Mouse (Mus musculus) midbrain, postnatal 0 days (tissue): ENCODE results near the gene Rcan3. TPM values are rescaled to one million over a fixed set of nuclear protein-coding genes. Genes with fewer than 3 reads are reported as not detected.
A peak's percentile ranks its signal among the peaks of the same experiment; 100 is the strongest.

Experiments used
- ATAC-seq: fragments of 200-750 bp; cut with Nextera tagmentation; 2 replicates; pipeline ENCODE4 v1.8.0; 2017; ENCODE audit warnings: moderate number of reproducible peaks, mild to moderate bottlenecking, moderate TSS enrichment, moderate library complexity; ENCODE audit not compliant: low FRiP score
- DNase-seq: peaks from one replicate; pipeline ENCODE4 v3.0.0-alpha.2; 2015; ENCODE audit warnings: low spot score
- H3K27ac ChIP-seq: fragments of 300-500 bp; sonication (generic); 2 replicates; pipeline ENCODE4 v1.5.1; 2014; ENCODE audit warnings: low read depth, mild to moderate bottlenecking, low read length, mixed read lengths
- H3K27me3 ChIP-seq: fragments of 300-500 bp; sonication (generic); 2 replicates; pipeline ENCODE4 v1.6.1; 2014; ENCODE audit warnings: low read length, control low read depth, mixed read lengths; ENCODE audit not compliant: insufficient read depth
- H3K36me3 ChIP-seq: fragments of 300-500 bp; sonication (generic); 2 replicates; pipeline ENCODE4 v1.6.1; 2014; ENCODE audit warnings: low read length, control low read depth, mixed read lengths; ENCODE audit not compliant: insufficient read depth
- H3K4me1 ChIP-seq: fragments of 300-500 bp; sonication (generic); 2 replicates; pipeline ENCODE4 v1.6.1; 2014; ENCODE audit warnings: mild to moderate bottlenecking, control low read depth, antibody characterized with exemption, low read length, mixed read lengths; ENCODE audit not compliant: insufficient read depth
- H3K4me2 ChIP-seq: fragments of 300-500 bp; sonication (generic); 2 replicates; pipeline ENCODE4 v1.6.1; 2014; ENCODE audit warnings: low read depth, mild to moderate bottlenecking, low read length, mixed read lengths; ENCODE audit not compliant: poor library complexity, severe bottlenecking
- H3K4me3 ChIP-seq: fragments of 300-500 bp; sonication (generic); 2 replicates; pipeline ENCODE4 v1.5.1; 2014; ENCODE audit warnings: low read depth, mild to moderate bottlenecking, low read length, moderate library complexity
- H3K9ac ChIP-seq: fragments of 300-500 bp; sonication (generic); replicated peaks from 2 replicates; pipeline ENCODE4 v1.6.1; 2014; ENCODE audit warnings: mild to moderate bottlenecking, low read length, moderate library complexity, mixed read lengths; ENCODE audit not compliant: poor library complexity, severe bottlenecking
- H3K9me3 ChIP-seq: fragments of 300-500 bp; sonication (generic); 2 replicates; pipeline ENCODE4 v1.6.1; 2016; ENCODE audit warnings: low read length, control low read depth
- CTCF ChIP-seq: IDR thresholded peaks from 2 replicates; pipeline ENCODE4 v1.5.1; 2016; ENCODE audit warnings: antibody characterized with exemption, mild to moderate bottlenecking
- WGBS: fragments of 180-500 bp; shearing (Covaris S2); extraction: QIAGEN DNeasy Blood & Tissue Kit; methylation state at CpG from one replicate; pipeline ENCODE4 v1.1.7; 2014; 5-methylcytosine and 5-hydroxymethylcytosine counted together
- polyA plus RNA-seq: library from polyadenylated mRNA; unstranded; fragments of >200 nt; fragmentation: Nextera tagmentation; extraction: Ambion mirVana; gene quantifications from 2 replicates; pipeline ENCODE4 v1.2.1, GENCODE M21; 2015
- total RNA-seq: library from RNA; depleted of rRNA; stranded (reverse); fragments of >200 nt; gene quantifications from 2 replicates; pipeline ENCODE4 v1.2.3, GENCODE M21; 2014; rRNA removed

Rcan3 gene
- 89.6 and 113 TPM in 2 replicates for total RNA-seq
- 61.6 and 67.7 TPM in 2 replicates for polyA plus RNA-seq

GRCm38 (mm10) chr4:135433443-135434394 is at the start of gene Rcan3:
Gene Rcan3, minus strand, starts transcription at chr4:135433853.
- WGBS: under 1% methylated on average over 73 of the region's 79 CpGs

DNA sequence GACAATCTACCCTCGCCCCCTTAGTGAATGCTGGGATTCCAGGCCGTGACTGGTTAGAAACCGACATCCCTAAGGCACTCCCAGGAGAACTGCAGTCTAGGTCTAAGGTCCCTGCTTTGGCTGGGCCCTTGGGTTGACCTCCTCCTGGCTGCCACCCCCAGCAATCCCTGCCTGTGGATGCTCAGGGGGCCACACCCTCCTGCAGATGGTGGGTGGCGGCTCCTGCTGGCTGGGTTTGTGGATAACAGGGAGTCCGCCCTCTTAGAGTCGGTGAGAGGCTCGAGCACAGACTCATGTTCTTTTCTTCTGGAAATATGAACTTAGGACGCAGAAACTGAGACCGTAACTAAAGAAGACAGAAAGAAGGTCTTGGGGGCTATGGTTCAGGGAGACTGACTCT is 46.7 kb upstream of the Rcan3 start:
- H3K27ac ChIP-seq: no peak overlapping the region
- no peak overlapping the region for H3K4me2 ChIP-seq
- H3K36me3 ChIP-seq: peaks cover 43% of the 10 kb centered on the region
- H3K27me3 ChIP-seq: no peaks in the 10 kb centered on the region
- no peak for DNase-seq
- H3K9me3 ChIP-seq: no peaks in the 10 kb centered on the region
- no peaks in the 10 kb centered on the region for H3K4me1 ChIP-seq
- 0 out of 2 replicates have a peak, but pooled peaks have one; percentile 4 for TF ChIP-seq CTCF
- 81% methylated on average over 9 of the region's 9 CpGs for WGBS
- ATAC-seq: no peak
- H3K4me3 ChIP-seq: no peak overlapping the region
- H3K9ac ChIP-seq: no peak overlapping the region

More at GRCm38 (mm10) chr4:135433443-135434394, at the start of gene Rcan3:
- peak; percentile 33 for TF ChIP-seq CTCF
- H3K36me3 ChIP-seq: no peaks in the 10 kb centered on the region
- ATAC-seq: peak; percentile 87
- H3K27ac ChIP-seq: peak within 1 kb of the TSS; percentile 76
- peak within 1 kb of the TSS; percentile 93 for H3K9ac ChIP-seq
- H3K27me3 ChIP-seq: no peaks in the 10 kb centered on the region
- H3K4me1 ChIP-seq: no peaks in the 10 kb centered on the region
- H3K9me3 ChIP-seq: no peaks in the 10 kb centered on the region
- peak; percentile 86 for DNase-seq
- peak within 1 kb of the TSS; percentile 79 for H3K4me2 ChIP-seq
- peak within 1 kb of the TSS; percentile 79 for H3K4me3 ChIP-seq

GRCm38 (mm10) chr4:135477851-135478250 is 44.2 kb upstream of the Rcan3 start:
- 85% methylated on average over 10 of the region's 10 CpGs for WGBS
- Histone ChIP-seq H3K27ac (no peak overlapping the region), H3K9ac (no peak overlapping the region), H3K4me2 (no peak overlapping the region), H3K4me1 (no peaks in the 10 kb centered on the region), H3K9me3 (no peaks in the 10 kb centered on the region), H3K4me3 (no peak overlapping the region), H3K27me3 (no peaks in the 10 kb centered on the region), H3K36me3 (peaks cover 52% of the 10 kb centered on the region)
- ATAC-seq: no peak
- no peak for TF ChIP-seq CTCF
- no peak for DNase-seq

DNA sequence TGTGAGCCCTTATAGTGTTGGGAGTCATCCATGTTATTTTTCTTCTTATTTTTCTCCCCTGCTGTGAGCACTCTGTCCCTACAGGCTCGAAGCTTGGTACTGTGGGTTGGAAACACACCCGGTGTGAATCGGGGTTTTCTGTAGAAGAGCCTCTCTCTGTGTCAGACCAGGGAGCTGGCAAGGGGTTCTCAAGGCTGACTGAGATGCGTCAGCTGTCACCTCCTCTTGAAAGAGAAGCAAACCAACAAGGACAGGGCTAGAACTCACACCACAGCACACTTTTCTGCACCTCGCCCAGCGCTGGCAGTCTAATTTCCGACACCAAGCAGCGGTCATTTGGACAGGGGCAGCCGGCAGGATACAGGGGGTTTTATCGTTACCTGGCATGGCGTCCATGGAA is 29.8 kb upstream of the Rcan3 start:
- Histone ChIP-seq H3K4me3 (no peak overlapping the region), H3K4me1 (no peaks in the 10 kb centered on the region), H3K27me3 (no peaks in the 10 kb centered on the region), H3K9ac (no peak overlapping the region), H3K4me2 (no peak overlapping the region), H3K36me3 (peaks cover 46% of the 10 kb centered on the region), H3K9me3 (no peaks in the 10 kb centered on the region), H3K27ac (no peak overlapping the region)
- ATAC-seq (no peak), DNase-seq (no peak)
- 91% methylated on average over 11 of the region's 11 CpGs for WGBS
- no peak for TF ChIP-seq CTCF

- Histone ChIP-seq H3K27ac (no peak overlapping the region), H3K4me2 (no peak overlapping the region), H3K4me1 (no peaks in the 10 kb centered on the region), H3K9ac (no peak overlapping the region), H3K36me3 (peaks cover 6% of the 10 kb centered on the region; the same call in 1 of the 2 replicates), H3K9me3 (no peaks in the 10 kb centered on the region), H3K27me3 (no peaks in the 10 kb centered on the region), H3K4me3 (no peak overlapping the region)
- ATAC-seq (no peak), DNase-seq (no peak)
- no peak for TF ChIP-seq CTCF
- 84% methylated on average over 12 of the region's 12 CpGs for WGBS
Measured at GRCm38 (mm10) chr4:135453572-135453971, 19.9 kb upstream of the Rcan3 start.

DNA sequence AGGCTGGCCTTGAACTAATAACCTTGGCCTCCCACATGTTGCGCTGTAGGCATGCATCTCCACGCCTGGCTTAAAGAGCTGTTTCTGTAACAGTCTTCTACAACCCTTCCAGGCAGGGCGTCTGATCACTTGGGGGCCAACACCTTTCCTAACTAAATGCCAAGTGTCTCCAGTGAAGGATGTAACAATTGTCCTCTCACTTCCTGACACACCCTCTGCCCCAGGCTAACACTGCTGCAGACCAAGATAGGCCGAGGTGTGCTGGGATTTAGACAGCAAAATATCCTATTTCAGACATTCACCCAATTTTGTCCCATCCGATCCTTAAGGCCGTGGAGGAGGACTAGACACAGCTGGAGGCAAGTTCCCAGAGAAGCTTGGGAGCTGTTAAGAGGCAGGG is 19.5 kb upstream of the Rcan3 start:
- 86% methylated on average over 6 of the region's 6 CpGs for WGBS
- no peak overlapping the region for H3K9ac ChIP-seq
- DNase-seq: no peak
- no peak for ATAC-seq
- H3K27me3 ChIP-seq: no peaks in the 10 kb centered on the region
- TF ChIP-seq CTCF: no peak
- H3K4me3 ChIP-seq: no peak overlapping the region
- H3K4me1 ChIP-seq: no peaks in the 10 kb centered on the region
- H3K27ac ChIP-seq: no peak overlapping the region
- H3K9me3 ChIP-seq: no peaks in the 10 kb centered on the region
- H3K36me3 ChIP-seq: peaks cover 6% of the 10 kb centered on the region; the same call in 1 of the 2 replicates
- no peak overlapping the region for H3K4me2 ChIP-seq
